Mouse (Mus musculus): ENCODE measurements at regions not wholly inside any gene's neighbourhood (a gene's known extent, or its start where the extent isn't known, plus 50 kb on each side); places are given as distances from the start of the nearest gene placed in this dataset.
"Not testable (repeated sequence)": the region's sequence is repeated elsewhere in the genome, so short reads cannot be mapped to it uniquely, and the experiment has no call there.

GRCm38 (mm10) chr10:95773425-95773980, 69.2 kb downstream of the Gm33543 start:
- DNase-seq, result peak; percentile 7

GRCm38 (mm10) chr10:95772811-95773424, 69.8 kb downstream of the Gm33543 start:
- DNase-seq, result peak; percentile 71

DNA sequence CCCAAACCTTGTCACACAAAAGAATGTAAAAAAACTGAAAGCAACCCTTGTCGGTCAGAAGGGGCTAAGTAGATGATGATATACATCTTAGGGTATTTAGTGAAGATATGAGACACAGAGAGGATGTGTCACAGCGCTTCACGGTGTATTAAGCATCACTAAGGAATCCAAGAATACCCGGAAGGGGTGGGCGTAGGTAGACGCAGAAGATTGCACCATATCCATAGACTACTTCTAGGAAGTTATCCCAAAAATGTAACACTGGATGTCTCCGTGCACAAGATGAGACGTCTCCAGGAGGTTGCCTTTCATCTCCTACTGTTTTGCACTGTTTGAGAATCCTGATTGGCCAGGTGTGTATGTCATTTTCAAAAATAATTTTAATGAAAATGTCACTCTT, 73.8 kb downstream of the Gm33543 start:
- DNase-seq, result no peak

GRCm38 (mm10) chr10:95767526-95768161, 75.1 kb downstream of the Gm33543 start:
- no peak for DNase-seq

- no peak for DNase-seq
These were observed 78.6 kb downstream of the Gm33543 start for GRCm38 (mm10) chr10:95764129-95764528.

DNA sequence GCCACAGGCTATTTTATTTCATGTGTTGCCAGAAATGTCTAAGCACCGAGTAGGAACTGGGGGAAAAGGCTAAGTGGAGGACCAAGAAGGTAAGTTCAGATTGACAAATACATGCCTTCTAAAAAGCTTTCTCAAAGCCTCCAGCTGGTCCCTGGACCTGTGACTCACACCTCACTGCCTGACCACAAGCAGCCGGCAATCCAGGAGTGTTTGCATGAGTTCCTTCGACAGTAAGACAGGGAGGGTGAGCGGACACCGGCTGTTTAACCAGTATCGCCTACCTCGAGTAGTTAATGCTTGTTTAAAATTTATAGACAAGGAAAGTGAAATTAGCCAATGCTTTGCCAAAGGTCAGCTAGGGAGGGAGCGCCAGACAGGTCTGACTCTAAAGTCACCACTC, 80.1 kb downstream of the Gm33543 start:
- DNase-seq, result no peak

- no peak for DNase-seq
These were observed 80.8 kb downstream of the Gm33543 start for GRCm38 (mm10) chr10:95761969-95762368.

DNA sequence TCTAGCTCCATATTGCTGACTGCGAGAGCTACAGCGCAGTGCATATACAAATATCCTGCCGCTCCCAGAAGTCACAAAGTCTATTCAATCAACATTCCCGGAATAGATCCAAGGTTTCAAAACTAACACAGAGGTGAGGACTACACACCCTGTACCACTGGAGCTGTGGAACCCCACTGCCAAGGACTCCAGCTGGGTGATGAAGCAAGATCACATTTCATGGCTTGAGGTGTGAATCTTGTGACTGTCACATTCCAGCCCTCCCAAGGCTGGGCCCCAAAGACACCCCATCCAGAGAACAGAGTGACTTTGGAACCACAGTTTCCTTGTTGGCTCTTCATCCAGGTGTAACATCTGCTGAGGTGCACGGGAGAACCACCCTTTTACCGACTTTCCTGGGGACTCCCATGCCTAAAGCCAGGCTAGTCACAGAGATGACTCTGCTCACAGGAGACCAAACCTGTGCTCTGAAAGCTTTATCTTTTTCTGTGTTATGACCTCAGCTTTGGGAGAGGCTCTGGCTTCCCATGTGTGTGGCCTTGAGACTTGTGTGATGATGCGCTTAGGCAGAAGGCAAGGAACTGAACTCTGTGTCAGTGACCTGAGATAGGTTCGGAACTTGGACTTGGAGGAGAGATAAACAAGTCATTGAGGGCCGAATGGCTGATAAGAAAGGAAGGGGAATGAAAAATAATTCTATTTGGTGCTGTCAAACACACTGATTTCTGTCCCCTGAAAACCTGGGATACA, 82.4 kb downstream of the Gm33543 start:
- no peak for DNase-seq

DNA sequence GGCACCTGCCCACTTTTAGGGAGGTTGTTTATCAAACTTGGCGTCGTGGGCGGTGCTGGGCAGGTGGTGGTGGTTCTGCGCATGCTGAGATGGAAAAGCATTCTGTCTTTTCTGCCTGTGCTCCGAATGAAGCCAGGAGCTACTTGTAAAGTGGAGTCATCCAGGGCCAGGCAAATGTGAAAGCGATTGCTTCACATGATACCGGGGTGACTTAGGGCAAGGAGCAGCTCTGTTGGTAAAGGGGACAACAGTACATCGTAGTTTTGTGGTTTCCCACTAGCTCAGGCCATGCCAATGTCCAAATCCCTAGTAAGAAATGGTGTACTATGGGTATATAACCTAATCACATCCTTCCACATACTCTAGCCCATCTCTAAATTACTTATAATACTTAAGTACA, 84.5 kb downstream of the Gm33543 start:
- DNase-seq, result no peak

- DNase-seq, result no peak
These were observed 82.2 kb upstream of the Anapc15-ps start for GRCm38 (mm10) chr10:95755429-95755828.

DNA sequence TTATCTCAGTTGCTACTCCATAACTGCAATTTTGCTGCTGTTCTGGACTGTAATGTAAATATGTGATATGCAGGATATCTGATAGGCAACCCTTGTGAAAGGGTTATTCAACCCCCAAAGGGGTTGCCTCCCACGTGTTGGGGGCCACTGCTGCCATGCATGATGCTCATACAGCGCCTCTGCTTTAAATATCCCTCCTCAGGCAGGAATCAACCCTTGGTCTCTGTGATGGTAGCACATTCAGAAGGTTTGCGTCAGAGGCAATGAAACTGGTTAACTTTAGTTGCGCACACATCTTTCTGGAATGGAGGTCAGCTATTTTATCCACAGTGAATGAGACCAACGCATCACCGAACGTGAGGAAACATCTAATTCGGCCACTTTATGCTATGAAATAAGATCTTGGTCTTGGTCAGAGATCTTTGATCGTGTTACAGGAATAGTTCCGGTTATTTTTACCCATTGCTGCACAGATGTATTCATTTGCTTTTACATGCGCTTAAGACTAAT, 80.2 kb upstream of the Anapc15-ps start:
- no peak for DNase-seq

DNA sequence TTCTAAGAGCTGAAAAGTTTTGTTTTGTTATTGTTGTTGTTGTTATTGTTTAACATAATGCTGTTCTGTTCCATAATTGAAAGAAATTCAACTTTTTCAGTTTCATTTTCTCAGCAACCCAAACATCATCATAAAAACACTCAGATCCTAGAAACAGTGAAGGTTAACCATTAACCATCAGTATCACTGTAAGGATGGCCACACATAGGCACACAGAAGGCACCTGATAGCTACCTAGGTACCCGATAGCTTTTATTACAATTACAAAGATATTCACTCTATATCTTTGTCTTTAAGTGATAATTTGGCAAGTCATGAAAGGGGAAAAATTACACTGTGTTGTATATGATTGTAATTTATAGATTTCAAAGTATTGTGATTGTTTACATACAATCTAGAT, 75.1 kb upstream of the Anapc15-ps start:
- DNase-seq, result no peak

GRCm38 (mm10) chr10:95747939-95748338, 74.7 kb upstream of the Anapc15-ps start:
- DNase-seq, result no peak

DNA sequence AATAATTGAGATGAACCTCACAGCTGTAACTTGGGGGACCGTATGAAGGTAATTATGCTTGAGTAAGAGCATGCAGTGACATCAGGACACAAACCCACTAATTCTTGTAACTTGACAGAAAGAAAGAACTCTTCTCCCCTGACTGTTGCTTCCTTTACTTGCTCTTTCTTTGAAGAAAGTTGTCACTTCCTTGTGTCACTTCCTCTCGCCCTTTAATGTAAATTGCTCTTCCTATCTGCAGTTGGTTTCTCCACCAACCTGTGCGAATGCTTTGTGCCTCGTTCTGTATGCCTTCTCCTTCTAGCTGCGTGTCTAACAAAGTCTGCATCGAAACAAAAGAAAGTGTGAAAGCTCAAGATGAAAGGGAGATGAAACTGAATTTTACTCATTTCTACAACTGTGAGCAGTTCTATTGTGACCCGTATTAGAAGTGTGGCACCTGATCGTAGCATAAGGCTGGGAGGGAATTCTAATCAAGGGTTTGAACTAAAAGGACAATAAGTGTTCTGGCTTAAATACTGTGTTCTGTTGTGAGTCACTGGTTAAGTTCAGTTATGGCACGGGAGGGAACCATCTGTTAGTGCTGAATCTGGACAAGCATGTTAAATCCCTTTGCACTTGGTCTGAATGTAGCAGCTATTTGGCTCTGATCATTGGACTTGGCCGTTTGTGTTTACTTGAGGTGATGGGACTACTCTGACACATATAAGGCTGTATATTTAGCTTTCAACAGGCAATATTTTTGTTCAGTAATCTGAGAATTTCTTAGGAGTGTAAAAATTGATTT, 72.8 kb upstream of the Anapc15-ps start:
- DNase-seq, result no peak

- DNase-seq, result no peak
These were observed 72.0 kb upstream of the Anapc15-ps start for GRCm38 (mm10) chr10:95745254-95745653.

DNA sequence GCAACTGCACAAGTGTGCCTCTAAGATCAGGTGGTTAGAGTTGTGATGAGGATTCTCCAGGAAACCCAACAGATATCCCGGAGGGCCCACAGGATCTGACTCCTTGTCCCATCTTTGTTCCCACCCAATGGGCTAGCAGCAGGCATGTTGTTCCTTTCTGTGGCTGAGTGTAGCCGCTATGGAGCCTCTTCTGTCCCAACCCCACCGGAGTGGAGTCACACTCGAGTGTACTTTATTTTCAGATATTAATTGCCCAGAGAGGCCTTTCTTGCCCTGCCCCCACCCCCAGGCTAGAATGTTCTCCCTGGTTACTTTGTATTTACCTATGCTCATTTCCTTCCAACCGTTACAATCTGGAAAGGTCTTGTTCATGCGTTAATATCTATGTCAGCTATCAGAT, 70.4 kb upstream of the Anapc15-ps start:
- no peak for DNase-seq

GRCm38 (mm10) chr10:95739421-95739820, 66.2 kb upstream of the Anapc15-ps start:
- DNase-seq, result no peak

DNA sequence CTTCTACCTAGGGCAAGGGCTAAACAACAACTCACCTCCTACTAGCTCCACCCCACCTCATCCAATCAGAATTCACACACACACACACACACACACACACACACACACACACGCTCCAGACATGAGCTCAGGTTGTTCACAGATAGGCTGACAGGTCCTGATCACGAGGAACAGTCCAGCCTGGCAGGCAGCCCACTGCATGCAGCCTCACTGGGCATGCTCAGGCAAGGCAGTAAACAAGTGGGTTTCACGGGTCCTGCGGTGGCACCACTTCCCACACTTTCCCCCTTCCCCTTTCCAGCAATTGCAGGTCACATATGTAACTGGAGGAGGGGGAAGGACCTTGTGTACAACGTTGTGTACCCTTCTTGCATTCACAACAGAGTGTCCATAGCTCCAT, 63.5 kb upstream of the Anapc15-ps start:
- not testable (repeated sequence) for DNase-seq

GRCm38 (mm10) chr10:95731001-95731400, 57.8 kb upstream of the Anapc15-ps start:
- DNase-seq, result no peak

- DNase-seq, result no peak
These were observed 56.6 kb upstream of the Anapc15-ps start for GRCm38 (mm10) chr10:95729890-95730289.

DNA sequence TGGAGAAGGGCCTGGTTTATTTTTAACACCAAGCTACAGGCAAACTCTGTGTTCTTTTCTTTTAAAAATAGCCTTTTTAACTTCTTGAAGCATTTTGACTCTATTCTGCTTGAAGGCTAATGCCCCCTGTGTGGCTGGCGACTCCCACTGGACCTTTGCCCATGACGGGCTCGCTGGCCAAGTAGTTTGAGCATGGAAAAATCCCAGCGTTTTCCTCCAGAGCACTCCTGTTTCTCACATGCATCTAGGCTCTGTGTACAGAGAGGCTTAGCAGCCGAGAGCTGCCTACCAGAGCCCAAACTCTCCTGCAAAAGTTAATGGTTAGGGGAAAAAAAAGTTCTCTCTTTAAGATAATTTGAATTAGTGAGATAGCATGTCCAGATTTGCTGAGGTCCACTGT, 52.7 kb upstream of the Anapc15-ps start:
- DNase-seq, result peak; percentile 74

GRCm38 (mm10) chr10:95725349-95725748, 52.1 kb upstream of the Anapc15-ps start:
- DNase-seq, result no peak
